Mouse (Mus musculus) heart, postnatal 0 days (tissue): ENCODE measurements at regions not wholly inside any gene's neighbourhood (a gene's known extent, or its start where the extent isn't known, plus 50 kb on each side); places are given as distances from the start of the nearest gene placed in this dataset.

Experiments
- CTCF ChIP-seq: IDR thresholded peaks from 2 replicates; pipeline ENCODE4 v1.5.1; 2016; ENCODE audit warnings: antibody characterized with exemption, control low read depth, low read depth
- EP300 ChIP-seq: IDR thresholded peaks from 2 replicates; pipeline ENCODE4 v1.6.1; 2016; ENCODE audit warnings: antibody characterized with exemption, low read depth

- no peak for TF ChIP-seq CTCF
- TF ChIP-seq EP300: no peak
Observed at GRCm38 (mm10) chr8:92505552-92506281, 148.3 kb downstream of the Irx5 start.
